9 mouse cellular contexts compared by ENCODE assay signal in genomic region chr8:92356613-92357375, GRCm38 (mm10). TPM values are rescaled to one million over a fixed set of nuclear protein-coding genes. Genes with fewer than 3 reads are reported as not detected.
A peak's percentile ranks its signal among the peaks of the same experiment; 100 is the strongest.
DNase-seq lines count a peak whose midpoint lies in the region; ATAC-seq and TF ChIP-seq lines count a peak whose summit lies in the region.
"Had no signal": no experiment of that assay in that cellular context is flagged by ENCODE, and none has a peak within 500 bp of the region (broad histone marks: within the 10 kb centered on the region; RNA-seq: fewer than 3 reads in every experiment).

No protein-coding gene starts in this region.

- no peak for TF ChIP-seq CTCF in forebrain, postnatal 0 days (IDR thresholded peaks at IDR 0.05; ENCODE audit: low read depth)
- TF ChIP-seq CTCF in liver, postnatal 0 days (IDR thresholded peaks at IDR 0.05; ENCODE audit: low read depth), result no peak

- H3K9me3 ChIP-seq in heart, embryonic 11.5 days (replicated peaks; ENCODE audit: control insufficient read depth, low read length), result no peaks in the 10 kb centered on the region
- H3K9me3 ChIP-seq in ES-E14 (ENCODE audit: control insufficient read depth, insufficient read depth, low read depth, low read length), result no peaks in the 10 kb centered on the region
- no peaks in the 10 kb centered on the region for H3K9me3 ChIP-seq in forebrain, postnatal 0 days (ENCODE audit: low read length)
- H3K9me3 ChIP-seq in liver, postnatal 0 days (ENCODE audit: low read length), result no peaks in the 10 kb centered on the region

- peak overlapping the region; percentile 85 for H3K9ac ChIP-seq in heart, embryonic 11.5 days (ENCODE audit: low read depth, low read length)
- peak overlapping the region; percentile 39; the same call in 1 of the 2 replicates for H3K9ac ChIP-seq in ES-E14 (ENCODE audit: insufficient read depth, low read depth, low read length, poor library complexity, severe bottlenecking)
- H3K9ac ChIP-seq in forebrain, postnatal 0 days, result no peak overlapping the region
- no peak overlapping the region for H3K9ac ChIP-seq in liver, postnatal 0 days (replicated peaks)

- H3K36me3 ChIP-seq in heart, embryonic 11.5 days (ENCODE audit: control insufficient read depth, insufficient read depth, low read length), result no peaks in the 10 kb centered on the region
- H3K36me3 ChIP-seq in ES-E14 (ENCODE audit: control insufficient read depth, insufficient read depth, low read length, poor library complexity, severe bottlenecking), result no peaks in the 10 kb centered on the region
- H3K36me3 ChIP-seq in forebrain, postnatal 0 days (ENCODE audit: insufficient read depth), result no peaks in the 10 kb centered on the region
- no peaks in the 10 kb centered on the region for H3K36me3 ChIP-seq in liver, postnatal 0 days (replicated peaks; ENCODE audit: insufficient read depth, low read length)

- WGBS in heart, embryonic 11.5 days (ENCODE audit: insufficient replicate concordance), result 1% methylated on average over 40 of the region's 40 CpGs
- 1% methylated on average over 40 of the region's 40 CpGs for WGBS in forebrain, postnatal 0 days
- 1% methylated on average over 40 of the region's 40 CpGs for WGBS in liver, postnatal 0 days (ENCODE audit: insufficient replicate concordance)

- in situ Hi-C loops in ES-E14 (cut with MboI; ENCODE audit: low sequenced_read_pairs in 2 of 2, unreplicated experiment in 2 of 2), result loop anchor here (10.0 to 25.0 kb wide), 2 partner anchors 222 to 819 kb away; no protein-coding TSS in a partner anchor

- H3K4me2 ChIP-seq in heart, embryonic 11.5 days, result peak overlapping the region; percentile 88
- peak overlapping the region; percentile 87 for H3K4me2 ChIP-seq in forebrain, postnatal 0 days (ENCODE audit: low read depth)
- peak overlapping the region; percentile 89 for H3K4me2 ChIP-seq in liver, postnatal 0 days (ENCODE audit: low read depth, low read length)

- no peak for DNase-seq in heart, adult 9 months (ENCODE audit: low spot score in 2 of 2)
- DNase-seq in ES-E14 (ENCODE audit: low read depth, low spot score), result no peak
- DNase-seq in forebrain, postnatal 0 days, result peak; percentile 29
- no peak for DNase-seq in liver, postnatal 0 days
- DNase-seq in layer of hippocampus, adult 9-11 months, result no peak
- DNase-seq in urinary bladder, postnatal 36 days (ENCODE audit: low spot score in 2 of 2), result no peak

- no peak for TF ChIP-seq EP300 in liver, postnatal 0 days (IDR thresholded peaks at IDR 0.05; ENCODE audit: low read depth)

- peak overlapping the region; percentile 71 for H3K4me3 ChIP-seq in heart, embryonic 11.5 days (ENCODE audit: low read depth, low read length)
- H3K4me3 ChIP-seq in ES-E14 (ENCODE audit: insufficient read depth in 1 of 2, low read depth in 1 of 2, low read length in 2 of 2, poor library complexity in 1 of 2, severe bottlenecking in 1 of 2), result peak overlapping the region; percentile 64 to 84
- peak overlapping the region; percentile 56 for H3K4me3 ChIP-seq in forebrain, postnatal 0 days (ENCODE audit: low read depth, low read length)
- peak overlapping the region; percentile 85 for H3K4me3 ChIP-seq in liver, postnatal 0 days (ENCODE audit: low read depth, low read length)

- peaks cover 24% of the 10 kb centered on the region for H3K4me1 ChIP-seq in heart, embryonic 11.5 days (ENCODE audit: control insufficient read depth, insufficient read depth, low read length)
- peaks cover 0 to 4% of the 10 kb centered on the region in 2 experiments; a peak in 2 of 4 replicates for H3K4me1 ChIP-seq in ES-E14 (ENCODE audit: control insufficient read depth in 2 of 2, insufficient read depth in 2 of 2, low read length in 2 of 2, poor library complexity in 1 of 2)
- no peaks in the 10 kb centered on the region for H3K4me1 ChIP-seq in forebrain, postnatal 0 days (ENCODE audit: insufficient read depth)
- peaks cover 27% of the 10 kb centered on the region for H3K4me1 ChIP-seq in liver, postnatal 0 days (ENCODE audit: insufficient read depth)

- H3K27me3 ChIP-seq in heart, embryonic 11.5 days (ENCODE audit: control insufficient read depth, insufficient read depth, low read length), result peaks cover 39% of the 10 kb centered on the region
- peaks cover 76% of the 10 kb centered on the region for H3K27me3 ChIP-seq in forebrain, postnatal 0 days (ENCODE audit: insufficient read depth, low read length)
- peaks cover 67% of the 10 kb centered on the region for H3K27me3 ChIP-seq in liver, postnatal 0 days (ENCODE audit: insufficient read depth, low read length)
- H3K27me3 ChIP-seq: Patski had no signal

- ATAC-seq in heart, embryonic 11.5 days (replicated peaks; ENCODE audit: insufficient number of reproducible peaks, low FRiP score, low TSS enrichment), result no peak
- ATAC-seq in forebrain, postnatal 0 days, result no peak
- no peak for ATAC-seq in liver, postnatal 0 days
- ATAC-seq in inflammation-experienced regulatory T-cells, adult 6 months, result no peak

- peak overlapping the region; percentile 83 for H3K27ac ChIP-seq in heart, embryonic 11.5 days (ENCODE audit: low read depth, low read length)
- no peak overlapping the region for H3K27ac ChIP-seq in ES-E14 (ENCODE audit: insufficient read depth, low read depth, low read length, poor library complexity, severe bottlenecking)
- no peak overlapping the region for H3K27ac ChIP-seq in forebrain, postnatal 0 days (ENCODE audit: low read depth, low read length)
- no peak overlapping the region for H3K27ac ChIP-seq in liver, postnatal 0 days (ENCODE audit: low read depth)

TF ChIP-seq in ES-E14, 5 proteins besides CTCF, POLR2A, EP300 and RAD21:
- TF ChIP-seq ZNF384 (IDR thresholded peaks at IDR 0.05; ENCODE audit: low read depth, low read length), result no peak
- TF ChIP-seq ZC3H11A (IDR thresholded peaks at IDR 0.05; ENCODE audit: borderline replicate concordance, low read depth, low read length), result no peak
- no peak for TF ChIP-seq MAFK (IDR thresholded peaks at IDR 0.05; ENCODE audit: insufficient read depth, low read depth, low read length)
- no peak for TF ChIP-seq HCFC1 (IDR thresholded peaks at IDR 0.05; ENCODE audit: borderline replicate concordance, insufficient read depth, low read length)
- TF ChIP-seq CHD2 (IDR thresholded peaks at IDR 0.05; ENCODE audit: low read depth, low read length), result no peak

RNA-seq across cellular contexts. Expression of gene Irx5, which starts 0.6 kb away (rescaled TPM):
- polyA plus RNA-seq in heart, embryonic 11.5 days (2014; fragmentation: Nextera tagmentation; extraction: Ambion mirVana), result 11.2 TPM in 2 replicates
- total RNA-seq in ES-E14 (2012; rRNA removed), result 0.69 and 1.5 TPM in 2 replicates
- 0.92 and 2.7 TPM in 2 replicates for total RNA-seq in forebrain, postnatal 0 days (2014; rRNA removed)
- polyA plus RNA-seq in forebrain, postnatal 0 days (2015; fragmentation: Nextera tagmentation; extraction: Ambion mirVana), result 0.64 and 1.6 TPM in 2 replicates
- polyA plus RNA-seq in liver, postnatal 0 days (2015; fragmentation: Nextera tagmentation; extraction: Ambion mirVana), result not detected in 2 replicates
- not detected for polyA plus RNA-seq in inflammation-experienced regulatory T-cells, adult 6 months (2017; shearing (Covaris generic))

Comparison
In these comparisons a context has a peak if more than half of its experiments do, and no peak if none do; other contexts are left out.
1. H3K9ac ChIP-seq: peak in heart, embryonic 11.5 days (single experiment) and ES-E14 (single experiment); none in forebrain, postnatal 0 days (single experiment) and liver, postnatal 0 days (single experiment).
2. Peak in every context shown above with its lines, with median percentiles within 50 percentile points of each other: H3K4me2 ChIP-seq and H3K4me3 ChIP-seq.